Mouse (Mus musculus) neural tube, embryonic 12.5 days (tissue): ENCODE measurements around the gene Gpc6. TPM values are rescaled to one million over a fixed set of nuclear protein-coding genes. Genes with fewer than 3 reads are reported as not detected.

Experiments
- ATAC-seq: fragments of 200-750 bp; cut with Nextera tagmentation; 2 replicates; pipeline ENCODE4 v1.8.0; 2017; ENCODE audit warnings: low read depth, mild to moderate bottlenecking, moderate TSS enrichment, moderate library complexity; ENCODE audit not compliant: low FRiP score
- H3K27ac ChIP-seq: fragments of 300-500 bp; sonication (generic); 2 replicates; pipeline ENCODE4 v1.5.1; 2016
- H3K27me3 ChIP-seq: fragments of 300-500 bp; sonication (generic); replicated peaks from 2 replicates; pipeline ENCODE4 v1.6.1; 2016; ENCODE audit warnings: mild to moderate bottlenecking
- H3K36me3 ChIP-seq: fragments of 300-500 bp; sonication (generic); 2 replicates; pipeline ENCODE4 v1.6.1; 2016; ENCODE audit warnings: mild to moderate bottlenecking
- H3K4me1 ChIP-seq: fragments of 300-500 bp; sonication (generic); 2 replicates; pipeline ENCODE4 v1.6.1; 2016
- H3K4me2 ChIP-seq: fragments of 300-500 bp; sonication (generic); replicated peaks from 2 replicates; pipeline ENCODE4 v1.6.1; 2016; ENCODE audit warnings: mild to moderate bottlenecking
- H3K4me3 ChIP-seq: fragments of 300-500 bp; sonication (generic); 2 replicates; pipeline ENCODE4 v1.5.1; 2016
- H3K9ac ChIP-seq: fragments of 300-500 bp; sonication (generic); 2 replicates; pipeline ENCODE4 v1.6.1; 2016; ENCODE audit warnings: mild to moderate bottlenecking
- H3K9me3 ChIP-seq: fragments of 300-500 bp; sonication (generic); 2 replicates; pipeline ENCODE4 v1.6.1; 2016; ENCODE audit warnings: mild to moderate bottlenecking
- WGBS: fragments of 180-500 bp; shearing (Covaris S2); methylation state at CpG from one replicate; pipeline ENCODE4 v1.1.7; 2016; 5-methylcytosine and 5-hydroxymethylcytosine counted together
- polyA plus RNA-seq: library from polyadenylated mRNA; unstranded; fragments of >200 nt; fragmentation: Nextera tagmentation; extraction: Ambion mirVana; gene quantifications from 2 replicates; pipeline ENCODE4 v1.2.1, GENCODE M21; 2016

The Gpc6 gene
- polyA plus RNA-seq, 1 experiment from 2014 or later: 30.5 TPM

DNA sequence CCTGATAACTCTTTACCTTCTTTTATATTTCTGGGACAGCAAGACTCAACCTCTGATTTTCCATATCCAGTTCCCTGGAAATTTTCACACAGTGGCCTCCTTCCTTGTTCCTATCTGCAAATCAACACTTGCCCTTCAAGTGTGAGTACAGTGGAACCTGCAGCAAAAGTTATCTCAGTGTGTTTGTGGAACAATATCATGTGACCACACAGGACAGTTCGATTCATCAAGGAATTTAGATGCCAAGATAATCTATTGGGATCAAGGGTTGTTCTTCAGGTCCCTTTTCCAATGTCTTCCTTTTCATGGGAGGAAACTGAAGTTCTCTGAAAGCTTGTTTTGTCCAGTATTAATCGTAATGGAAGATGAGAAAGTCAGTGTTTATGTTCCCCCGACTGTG, 891.6 kb downstream of the Gpc6 start:
- Histone ChIP-seq H3K9ac (no peak overlapping the region), H3K9me3 (no peaks in the 10 kb centered on the region), H3K4me3 (no peak overlapping the region), H3K27me3 (no peaks in the 10 kb centered on the region), H3K36me3 (no peaks in the 10 kb centered on the region), H3K27ac (no peak overlapping the region), H3K4me1 (no peaks in the 10 kb centered on the region; the same call in 1 of the 2 replicates), H3K4me2 (no peak overlapping the region)
- ATAC-seq: no peak
- 91% methylated on average over 3 of the region's 3 CpGs for WGBS

DNA sequence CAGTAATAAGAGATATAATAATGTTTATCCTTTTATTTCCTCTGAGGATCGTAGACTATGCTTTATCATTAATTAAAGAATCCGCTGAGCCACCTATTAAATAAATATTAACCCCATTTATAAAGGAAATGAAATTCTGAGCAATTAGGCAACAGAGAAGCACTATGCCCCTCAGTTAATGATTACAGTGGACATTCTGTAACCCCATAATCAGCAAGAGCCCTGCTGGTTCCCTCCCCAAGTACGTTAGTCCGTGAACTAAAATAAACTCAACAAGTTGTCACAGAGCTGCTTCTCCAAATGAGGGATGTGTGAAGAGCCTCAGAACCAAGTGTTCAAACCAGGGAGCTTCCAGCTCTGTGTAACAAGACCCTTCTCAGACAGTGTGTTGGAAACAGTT, 892.1 kb downstream of the Gpc6 start:
- Histone ChIP-seq H3K9ac (no peak overlapping the region), H3K4me1 (no peaks in the 10 kb centered on the region; the same call in 1 of the 2 replicates), H3K36me3 (no peaks in the 10 kb centered on the region), H3K4me3 (no peak overlapping the region), H3K4me2 (no peak overlapping the region), H3K9me3 (no peaks in the 10 kb centered on the region), H3K27me3 (no peaks in the 10 kb centered on the region), H3K27ac (no peak overlapping the region)
- WGBS: 78% methylated on average over 4 of the region's 4 CpGs
- no peak for ATAC-seq

DNA sequence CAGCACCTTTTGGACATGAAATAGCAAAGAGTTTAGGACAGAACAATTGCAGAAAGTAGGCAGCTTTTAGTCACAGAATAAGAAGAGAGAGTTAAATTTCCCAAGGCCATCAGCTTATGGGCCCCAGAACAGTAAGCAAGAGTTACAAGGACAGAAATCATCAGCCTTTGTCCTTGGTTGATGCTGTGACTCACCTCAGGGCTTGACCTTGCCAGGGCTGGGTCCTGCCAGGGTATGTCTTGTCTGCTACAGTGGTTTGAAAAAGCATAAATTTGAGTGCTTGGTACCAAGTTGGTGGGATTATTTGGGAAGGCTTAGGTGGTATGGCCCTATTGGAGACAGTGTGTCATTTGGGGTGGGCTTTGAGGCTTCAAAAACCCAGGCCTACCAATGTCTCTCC, 899.4 kb downstream of the Gpc6 start:
- H3K9me3 ChIP-seq: no peaks in the 10 kb centered on the region
- no peaks in the 10 kb centered on the region; the same call in 1 of the 2 replicates for H3K4me1 ChIP-seq
- no peak for ATAC-seq
- H3K4me2 ChIP-seq: no peak overlapping the region
- H3K4me3 ChIP-seq: no peak overlapping the region
- H3K27me3 ChIP-seq: no peaks in the 10 kb centered on the region
- H3K27ac ChIP-seq: no peak overlapping the region
- H3K36me3 ChIP-seq: no peaks in the 10 kb centered on the region
- no peak overlapping the region for H3K9ac ChIP-seq

DNA sequence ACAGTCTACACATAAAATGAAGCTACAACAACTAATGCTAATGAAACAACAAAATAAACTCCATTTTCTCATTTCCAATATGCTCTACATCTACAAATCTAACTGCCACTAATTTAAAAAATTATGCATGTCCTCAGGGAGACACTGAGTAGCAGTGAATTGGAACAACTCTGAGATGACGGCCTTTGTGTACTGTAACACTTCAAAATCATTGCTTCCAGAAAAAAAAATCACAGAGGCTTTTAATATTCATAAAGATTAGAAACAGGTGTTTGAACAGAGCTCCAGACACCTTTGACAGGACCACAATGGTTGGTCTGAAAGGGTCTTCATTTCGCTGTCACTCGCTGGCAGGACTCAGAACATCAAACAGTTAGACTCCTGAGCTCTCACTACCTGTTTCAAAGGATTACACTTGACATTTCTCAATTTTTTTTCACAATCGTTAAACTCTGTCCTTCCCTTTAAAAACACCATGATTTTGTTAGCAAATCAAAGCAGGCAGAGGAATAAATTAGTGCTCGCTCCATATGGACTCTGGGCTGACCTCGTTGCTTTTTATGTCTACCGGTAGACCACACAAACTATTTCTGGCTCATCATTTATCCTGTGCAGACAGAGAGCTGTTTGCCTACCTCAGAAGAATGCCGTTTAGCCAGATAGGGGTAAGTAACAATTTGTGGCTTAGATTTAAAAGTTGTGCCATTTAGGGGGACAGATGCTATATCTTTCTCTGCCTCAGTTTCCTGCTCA, 901.4 kb downstream of the Gpc6 start:
- ATAC-seq: no peak
- peaks cover 8% of the 10 kb centered on the region for H3K4me1 ChIP-seq
- H3K4me2 ChIP-seq: no peak overlapping the region
- no peak overlapping the region for H3K9ac ChIP-seq
- WGBS: 73% methylated on average over 8 of the region's 8 CpGs
- no peaks in the 10 kb centered on the region for H3K36me3 ChIP-seq
- no peak overlapping the region for H3K27ac ChIP-seq
- no peak overlapping the region for H3K4me3 ChIP-seq
- H3K27me3 ChIP-seq: no peaks in the 10 kb centered on the region
- H3K9me3 ChIP-seq: no peaks in the 10 kb centered on the region

DNA sequence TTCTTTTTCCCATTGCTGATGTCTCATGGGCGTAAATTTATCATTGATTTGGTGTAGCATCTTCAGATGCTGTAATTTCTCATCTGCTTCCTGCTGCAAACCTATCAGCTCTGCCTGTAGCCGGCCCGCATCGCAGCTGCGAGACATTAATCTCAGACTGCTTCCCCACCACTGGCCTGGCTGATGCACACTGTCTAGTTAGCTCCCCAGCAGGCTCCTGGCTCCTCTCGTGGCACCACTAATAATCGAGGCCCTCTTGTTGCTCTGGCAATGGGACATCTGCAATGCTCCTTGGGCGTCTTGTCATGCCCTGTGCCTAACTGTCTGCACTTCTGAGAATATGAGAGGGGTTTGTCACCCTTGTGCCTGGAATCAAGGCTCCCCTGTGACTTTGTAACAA, 906.2 kb downstream of the Gpc6 start:
- Histone ChIP-seq H3K27me3 (no peaks in the 10 kb centered on the region), H3K4me1 (peaks cover 12% of the 10 kb centered on the region), H3K4me3 (no peak overlapping the region), H3K27ac (no peak overlapping the region), H3K36me3 (no peaks in the 10 kb centered on the region), H3K9me3 (no peaks in the 10 kb centered on the region), H3K9ac (no peak overlapping the region), H3K4me2 (no peak overlapping the region)
- 41% methylated on average over 8 of the region's 8 CpGs for WGBS
- peak; percentile 79 for ATAC-seq

DNA sequence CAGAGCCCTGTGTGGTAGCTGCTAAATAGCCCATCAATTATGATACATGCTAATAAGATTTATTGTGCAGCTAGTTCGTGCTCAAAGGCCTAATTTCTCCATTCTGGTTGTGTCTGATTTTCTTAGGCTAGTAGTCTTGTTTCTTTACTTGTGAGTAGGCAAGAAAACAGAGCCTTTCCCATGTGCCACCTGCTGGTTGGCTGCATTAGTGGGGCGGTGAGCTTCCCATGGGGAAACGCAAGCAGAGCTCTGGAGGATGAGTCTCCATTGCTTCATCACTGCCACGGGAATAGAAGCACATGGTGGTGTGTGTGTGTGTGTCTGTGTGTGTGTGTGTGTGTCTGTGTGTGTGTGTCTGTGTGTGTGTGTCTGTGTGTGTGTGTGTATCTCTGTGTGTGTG, 906.6 kb downstream of the Gpc6 start:
- Histone ChIP-seq H3K9me3 (no peaks in the 10 kb centered on the region), H3K4me2 (no peak overlapping the region), H3K27me3 (no peaks in the 10 kb centered on the region), H3K4me3 (no peak overlapping the region), H3K9ac (no peak overlapping the region), H3K36me3 (no peaks in the 10 kb centered on the region), H3K4me1 (peaks cover 12% of the 10 kb centered on the region), H3K27ac (no peak overlapping the region)
- ATAC-seq: peak; percentile 49
- 28% methylated on average over 4 of the region's 4 CpGs for WGBS

DNA sequence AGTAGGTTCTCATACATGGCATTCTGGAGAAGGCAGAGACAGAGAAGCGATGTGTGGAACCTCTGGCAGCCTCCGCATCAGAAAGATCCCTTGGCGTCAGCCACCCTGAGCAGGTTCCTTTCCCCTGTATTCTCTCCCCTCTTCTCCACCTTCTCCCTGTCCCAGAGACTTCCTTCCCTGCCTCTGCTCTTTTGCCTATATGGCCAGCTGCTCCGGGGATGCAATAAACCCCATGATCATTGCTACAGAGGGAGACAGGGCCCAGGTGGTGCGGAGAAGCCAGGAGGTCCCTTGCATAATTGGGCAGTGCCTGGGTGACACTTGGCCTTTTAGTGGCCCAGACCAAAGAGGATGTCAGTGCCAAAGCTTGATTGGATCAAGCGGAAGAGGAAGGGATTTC, 910.4 kb downstream of the Gpc6 start:
- no peak for ATAC-seq
- Histone ChIP-seq H3K27me3 (no peaks in the 10 kb centered on the region), H3K9me3 (no peaks in the 10 kb centered on the region), H3K4me3 (no peak overlapping the region), H3K4me2 (no peak overlapping the region), H3K4me1 (peaks cover 12% of the 10 kb centered on the region), H3K9ac (no peak overlapping the region), H3K27ac (no peak overlapping the region), H3K36me3 (no peaks in the 10 kb centered on the region)
- WGBS: 88% methylated on average over 6 of the region's 6 CpGs

DNA sequence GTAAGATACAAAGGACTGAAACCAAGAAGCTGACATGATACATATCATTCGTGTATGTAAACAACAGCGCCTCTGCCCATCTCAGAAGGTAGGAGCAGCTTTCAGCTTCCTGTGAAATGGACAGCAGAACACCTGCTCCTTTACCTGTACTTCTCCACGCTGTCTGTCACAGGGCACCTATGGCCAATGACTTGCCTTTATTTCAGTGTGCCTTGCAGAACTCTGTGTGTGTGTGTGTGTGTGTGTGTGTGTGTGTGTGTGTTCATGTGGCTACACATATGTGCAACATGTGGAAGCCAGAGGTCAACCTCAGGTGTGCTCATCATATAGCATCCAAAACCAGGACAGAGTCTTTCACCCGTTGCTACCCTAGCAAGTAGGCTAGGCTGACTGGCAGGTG, 911.9 kb downstream of the Gpc6 start:
- H3K36me3 ChIP-seq: no peaks in the 10 kb centered on the region
- H3K4me3 ChIP-seq: no peak overlapping the region
- H3K27me3 ChIP-seq: no peaks in the 10 kb centered on the region
- no peak overlapping the region for H3K4me2 ChIP-seq
- no peak for ATAC-seq
- H3K9ac ChIP-seq: no peak overlapping the region
- H3K27ac ChIP-seq: no peak overlapping the region
- H3K4me1 ChIP-seq: peaks cover 4% of the 10 kb centered on the region; the same call in 1 of the 2 replicates
- H3K9me3 ChIP-seq: no peaks in the 10 kb centered on the region
- 96% methylated on average over 4 of the region's 4 CpGs for WGBS

DNA sequence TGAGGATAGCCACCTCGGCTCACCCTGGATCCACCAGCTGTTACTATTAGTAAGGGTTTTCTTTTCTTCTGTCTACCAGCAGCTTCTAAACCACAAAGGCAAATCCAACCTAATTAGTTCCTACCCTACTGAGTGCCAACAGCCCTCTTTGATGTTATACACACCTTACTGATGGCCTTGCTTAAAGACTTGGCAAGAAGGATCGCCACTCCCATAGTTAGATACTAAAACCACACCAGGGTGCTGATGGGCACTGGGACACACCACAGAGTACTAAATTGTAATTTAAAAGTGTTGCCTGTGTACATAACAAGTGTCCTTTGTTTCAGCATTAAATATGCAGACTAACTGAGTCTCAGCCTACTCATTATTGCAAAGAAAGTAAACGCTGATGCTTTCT, 912.6 kb downstream of the Gpc6 start:
- no peaks in the 10 kb centered on the region for H3K9me3 ChIP-seq
- peaks cover 7% of the 10 kb centered on the region; the same call in 1 of the 2 replicates for H3K4me1 ChIP-seq
- no peak overlapping the region for H3K4me2 ChIP-seq
- no peak overlapping the region for H3K9ac ChIP-seq
- ATAC-seq: no peak
- H3K4me3 ChIP-seq: no peak overlapping the region
- no peak overlapping the region for H3K27ac ChIP-seq
- WGBS: 38% methylated on average over 3 of the region's 3 CpGs
- H3K27me3 ChIP-seq: no peaks in the 10 kb centered on the region
- no peaks in the 10 kb centered on the region for H3K36me3 ChIP-seq

DNA sequence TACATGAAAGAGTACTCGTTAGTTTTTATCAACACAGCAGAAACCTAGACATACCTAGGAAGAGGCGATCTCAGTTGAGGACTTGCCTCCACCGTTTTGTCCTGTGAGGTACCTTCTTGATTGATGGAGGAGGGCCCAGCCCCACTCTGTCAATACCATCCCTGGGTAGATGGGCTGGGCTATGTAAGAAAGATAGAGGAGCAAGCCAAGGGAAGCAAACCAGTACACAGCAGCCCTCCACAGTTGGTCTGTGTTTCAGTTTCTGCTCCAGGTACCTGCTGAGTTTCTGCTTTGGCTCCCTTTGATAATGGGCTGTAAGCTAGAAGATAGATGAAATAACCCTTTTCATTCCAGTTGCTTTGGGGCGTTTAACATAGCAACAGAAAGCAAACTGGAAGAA, 916.1 kb downstream of the Gpc6 start:
- Histone ChIP-seq H3K27me3 (no peaks in the 10 kb centered on the region), H3K4me3 (no peak overlapping the region), H3K9me3 (no peaks in the 10 kb centered on the region), H3K4me2 (no peak overlapping the region), H3K36me3 (no peaks in the 10 kb centered on the region), H3K9ac (no peak overlapping the region), H3K4me1 (peaks cover 7% of the 10 kb centered on the region; the same call in 1 of the 2 replicates), H3K27ac (no peak overlapping the region)
- 77% methylated on average over 4 of the region's 4 CpGs for WGBS
- ATAC-seq: no peak

DNA sequence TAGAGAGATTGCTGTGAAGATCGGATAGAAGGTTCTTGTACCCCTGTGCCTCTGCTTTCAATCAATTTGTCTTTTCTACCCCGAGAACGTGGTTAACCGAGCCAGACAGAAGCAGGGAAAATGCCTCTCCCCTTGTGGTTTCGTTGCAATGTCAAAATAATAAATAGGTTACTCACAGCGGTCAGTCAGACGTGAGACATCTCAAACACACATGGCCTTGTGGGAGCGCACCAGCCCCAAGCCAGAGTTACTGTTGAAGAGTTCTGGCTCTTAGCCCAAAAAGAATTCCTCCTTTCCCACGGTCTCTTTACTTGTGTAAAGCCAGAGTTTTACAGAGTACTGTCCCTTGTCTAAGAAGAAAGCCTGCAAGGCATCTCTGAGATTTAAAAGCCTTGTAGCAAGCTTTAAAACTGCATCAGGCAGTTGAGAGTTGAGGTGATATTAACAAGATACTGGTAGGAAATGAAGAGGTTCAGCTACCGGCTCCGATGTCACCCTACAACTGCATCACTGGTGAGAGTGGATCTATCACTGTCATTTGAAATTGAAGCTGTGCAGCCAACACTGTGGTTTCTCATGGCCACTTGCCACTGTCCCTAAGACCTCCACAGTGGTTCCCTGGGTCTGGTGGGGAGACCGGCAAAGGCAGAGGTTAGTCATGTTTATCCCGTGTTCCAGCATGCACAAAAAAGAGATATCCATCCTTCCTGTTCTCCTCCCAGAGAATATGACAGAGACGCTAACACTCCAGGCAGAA, 916.9 kb downstream of the Gpc6 start:
- Histone ChIP-seq H3K36me3 (no peaks in the 10 kb centered on the region), H3K9me3 (no peaks in the 10 kb centered on the region), H3K4me2 (no peak overlapping the region), H3K4me1 (peaks cover 7% of the 10 kb centered on the region; the same call in 1 of the 2 replicates), H3K9ac (no peak overlapping the region), H3K27ac (no peak overlapping the region), H3K4me3 (no peak overlapping the region), H3K27me3 (no peaks in the 10 kb centered on the region)
- WGBS: 73% methylated on average over 14 of the region's 14 CpGs
- no peak for ATAC-seq

DNA sequence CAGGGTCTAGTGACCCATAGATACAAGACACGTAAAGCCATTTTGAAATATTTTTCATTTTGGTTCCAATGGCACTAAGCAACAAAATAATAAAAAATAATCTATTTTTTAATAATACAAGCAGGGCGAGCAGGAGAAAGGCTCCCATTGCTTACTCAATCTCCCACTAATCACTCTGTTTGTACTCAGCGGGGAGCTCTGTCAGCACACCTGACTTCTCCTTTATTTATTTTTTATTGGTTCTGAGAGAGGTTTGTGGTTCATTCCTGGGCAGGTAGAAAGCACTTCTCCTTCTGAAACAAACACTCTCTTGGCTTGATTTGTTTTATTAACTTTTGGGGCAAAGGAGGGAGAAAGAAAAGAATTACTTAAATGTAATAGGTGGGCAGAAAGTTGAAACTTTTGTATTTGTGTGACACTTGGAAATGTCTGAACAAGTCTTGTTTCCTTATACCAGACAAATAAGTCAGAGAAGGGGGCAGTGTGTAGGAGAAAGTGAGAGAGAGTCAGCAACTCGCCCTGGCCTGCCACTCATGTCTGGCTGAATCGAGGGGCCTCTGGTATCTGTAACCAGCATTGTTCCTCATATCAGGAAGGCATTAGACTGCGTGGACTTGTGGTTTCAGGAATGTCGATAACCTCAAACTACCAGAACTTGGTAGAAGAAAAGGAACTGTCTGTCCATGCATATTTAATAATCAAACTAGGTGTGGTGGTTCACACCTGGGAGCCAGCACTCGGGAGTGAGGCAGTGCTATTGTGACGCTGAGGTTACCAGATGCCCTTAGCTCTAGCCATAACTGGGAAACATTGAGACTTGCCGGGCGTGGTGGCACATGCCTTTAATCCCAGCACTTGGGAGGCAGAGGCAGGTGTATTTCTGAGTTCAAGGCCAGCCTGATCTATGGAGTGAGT, 924.7 kb downstream of the Gpc6 start:
- no peak overlapping the region for H3K27ac ChIP-seq
- ATAC-seq: no peak
- 90% methylated on average over 11 of the region's 11 CpGs for WGBS

More for the DNA sequence above, 924.7 kb downstream of the Gpc6 start:
- Histone ChIP-seq H3K9ac (no peak overlapping the region), H3K27me3 (no peaks in the 10 kb centered on the region), H3K9me3 (no peaks in the 10 kb centered on the region), H3K4me1 (no peaks in the 10 kb centered on the region), H3K4me3 (no peak overlapping the region), H3K36me3 (no peaks in the 10 kb centered on the region), H3K4me2 (no peak overlapping the region)
